Mouse (Mus musculus) adrenal gland, adult 2 months (tissue): Measurements from ENCODE around the gene Wdtc1. TPM values are rescaled to one million over a fixed set of nuclear protein-coding genes. Genes with fewer than 3 reads are reported as not detected.

Experiments used
- DNase-seq: peaks from one replicate; pipeline ENCODE4 v3.0.0; 2021
- long read RNA-seq: library from polyadenylated mRNA; stranded (forward); transcript quantifications from one replicate; pipeline ENCODE4 v2.0.0, GENCODE M21; 2021
- polyA plus RNA-seq: library from polyadenylated mRNA; depleted of rRNA; stranded (reverse); fragments of >200 nt; gene quantifications from 2 replicates; pipeline ENCODE4 v1.2.3, GENCODE M21; 2012; rRNA removed
- total RNA-seq, 2 experiments: library from RNA; stranded (reverse); gene quantifications; 2 replicates each; pipeline ENCODE4 v1.2.3; 2021

Wdtc1 gene
- 10 to 100 TPM; 56.3 to 56.9 TPM for total RNA-seq
- 75.2 and 83.0 TPM in 2 replicates for polyA plus RNA-seq
- long read RNA-seq, full-length matches to known transcripts, result 17 of 45 reads
- long read RNA-seq, partial matches to known transcripts, result 6 of 45 reads
- long read RNA-seq, other reads (novel, unspliced or antisense), result 22 of 45 reads

DNA sequence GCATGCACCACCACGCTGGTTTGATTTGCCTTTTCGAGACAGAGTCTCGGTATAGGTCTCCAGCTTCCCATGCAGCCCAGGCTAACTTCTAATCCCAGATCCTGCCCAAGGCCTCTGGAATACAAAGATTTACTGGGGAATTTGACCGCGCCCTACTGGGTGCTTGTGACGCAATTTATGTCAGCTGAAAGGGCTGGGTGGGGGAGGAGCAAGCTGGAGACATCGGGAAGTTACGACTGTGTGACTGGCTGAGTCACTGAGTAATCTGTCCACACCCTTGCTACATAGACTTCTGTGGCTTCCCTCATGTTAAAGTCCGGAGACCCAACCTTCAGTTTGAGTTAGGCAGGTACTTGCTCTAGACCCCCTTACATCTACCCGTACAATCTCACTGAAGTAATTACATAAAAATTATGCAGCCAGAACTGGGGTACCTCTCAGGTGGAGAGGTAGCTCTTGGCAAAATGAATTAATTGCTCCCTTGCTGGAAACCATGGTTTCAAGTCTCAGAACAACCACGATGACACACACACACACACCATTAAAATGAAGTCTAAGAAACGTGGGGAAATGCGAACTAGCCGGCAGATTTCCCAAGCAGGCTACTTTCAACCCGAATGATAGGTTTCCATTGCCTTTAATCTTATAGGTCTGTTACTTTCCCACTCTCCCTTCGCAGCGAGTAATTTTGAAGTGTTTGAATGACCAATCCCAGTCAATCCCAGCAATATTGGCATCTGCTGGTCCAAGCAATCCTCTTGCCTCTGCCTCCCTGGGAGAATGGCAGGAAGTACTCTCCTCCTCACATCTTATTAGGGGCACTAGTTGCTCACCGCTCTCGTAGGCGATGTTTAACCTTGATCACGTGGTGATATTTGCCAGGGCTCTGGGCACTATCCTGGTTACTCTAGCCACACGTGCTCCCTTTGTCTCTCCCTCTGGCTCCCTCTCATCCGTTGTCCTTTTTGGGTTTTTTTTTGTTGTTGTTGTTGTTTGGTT, at the start of gene Wdtc1:
TSS of gene Wdtc1 (minus strand) at position 115 of the 999 bp plus-strand sequence.
- peak; percentile 67 for DNase-seq

DNA sequence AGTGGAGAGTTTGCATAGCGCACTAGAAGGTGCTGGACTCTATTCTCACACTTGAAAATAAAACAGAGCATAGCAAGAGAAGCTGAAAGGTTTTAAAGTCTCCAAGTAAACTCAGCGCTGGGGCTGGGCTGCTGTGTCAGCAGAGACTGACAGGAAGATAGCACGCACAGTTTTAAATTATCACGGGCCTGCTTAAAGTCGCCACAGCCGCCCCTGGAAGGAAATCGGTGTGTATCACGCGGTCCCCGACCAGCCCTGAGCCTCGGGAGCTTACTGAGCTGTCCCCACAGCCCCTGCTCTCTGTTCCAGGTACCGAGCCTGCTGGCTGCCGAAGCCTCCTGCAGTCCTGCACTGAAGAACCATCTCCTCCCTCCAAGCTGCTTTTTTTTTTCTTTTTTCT, 48.7 kb upstream of the Wdtc1 start:
- DNase-seq, result no peak

DNA sequence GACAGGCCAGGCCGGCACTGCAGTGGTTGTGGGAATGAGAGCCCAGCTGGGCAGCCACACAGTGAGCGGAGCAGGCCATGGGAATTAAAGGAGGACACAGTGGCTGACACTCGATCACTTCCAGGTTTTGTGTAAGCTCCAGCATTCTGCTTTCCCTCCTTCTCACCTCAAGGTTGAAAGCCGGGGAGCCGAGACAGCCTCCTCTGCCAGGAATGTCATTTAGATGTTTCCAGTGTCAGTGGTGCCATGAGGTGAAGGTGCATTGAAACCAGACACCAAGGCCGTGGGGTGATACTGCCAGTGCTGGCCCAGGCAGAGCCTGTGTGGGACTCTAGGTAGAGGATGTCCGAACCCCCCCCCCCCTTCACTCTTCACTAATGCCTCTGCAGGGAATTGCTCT, 46.8 kb upstream of the Wdtc1 start:
- no peak for DNase-seq

DNA sequence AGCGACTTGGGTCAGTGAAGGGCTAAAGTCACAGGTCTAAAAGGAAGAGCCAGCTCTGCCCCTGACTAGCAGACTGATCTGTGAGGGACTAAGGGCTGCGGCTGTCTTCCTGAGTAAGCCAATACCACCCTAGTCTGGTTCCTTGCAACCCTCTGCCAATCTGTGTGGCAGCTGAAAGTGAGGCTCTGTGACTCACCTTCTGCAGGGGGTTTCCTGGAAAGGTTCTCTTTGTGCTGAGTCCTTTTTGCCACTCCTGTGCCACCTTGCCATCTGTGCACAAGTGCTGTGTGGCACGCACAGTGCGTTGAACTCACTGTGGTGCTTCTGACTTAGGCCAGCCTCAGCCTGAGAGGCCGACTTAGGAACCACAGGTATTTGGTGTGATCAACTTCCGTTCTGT, 46.2 kb upstream of the Wdtc1 start:
- no peak for DNase-seq

DNA sequence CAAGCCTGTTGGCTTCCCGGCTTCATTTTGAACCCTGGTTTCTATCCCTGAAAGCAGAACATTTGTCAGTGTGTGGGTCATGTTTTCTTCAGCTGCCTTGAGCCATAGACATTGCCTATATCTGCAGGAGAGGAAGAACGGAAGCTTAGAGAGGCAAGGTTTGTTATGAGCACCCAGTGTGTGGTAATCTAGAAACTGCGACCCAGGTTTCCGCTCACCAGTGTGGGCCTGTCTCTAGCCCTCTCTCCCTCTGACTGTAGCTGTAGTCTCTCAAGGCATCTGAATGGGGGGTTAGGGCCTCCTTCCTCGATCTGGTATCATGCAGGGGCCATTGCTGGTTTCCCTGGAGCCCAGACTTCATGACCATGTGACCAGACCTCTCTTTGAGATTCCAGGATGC, 45.3 kb upstream of the Wdtc1 start:
- DNase-seq, result no peak

DNA sequence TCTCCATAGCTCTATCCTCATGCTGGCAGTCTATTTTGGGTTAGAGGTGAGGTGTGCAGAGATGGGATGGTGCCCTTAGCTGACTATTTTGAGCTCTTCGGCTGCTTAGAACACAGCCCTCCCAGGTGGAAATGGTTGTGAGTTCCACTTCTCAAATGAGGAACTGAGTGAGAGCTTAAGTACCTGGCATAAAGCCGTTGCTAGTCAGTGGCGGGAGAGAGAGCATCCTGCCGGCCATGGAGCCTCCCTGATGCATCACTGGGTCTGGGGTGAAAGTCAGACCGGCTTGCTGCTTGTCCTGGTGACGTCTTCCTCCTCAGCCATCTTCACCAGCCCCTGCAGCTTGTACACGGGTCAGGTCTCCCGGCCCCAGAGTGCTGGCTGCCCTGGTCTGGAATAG, 44.7 kb upstream of the Wdtc1 start:
- no peak for DNase-seq

DNA sequence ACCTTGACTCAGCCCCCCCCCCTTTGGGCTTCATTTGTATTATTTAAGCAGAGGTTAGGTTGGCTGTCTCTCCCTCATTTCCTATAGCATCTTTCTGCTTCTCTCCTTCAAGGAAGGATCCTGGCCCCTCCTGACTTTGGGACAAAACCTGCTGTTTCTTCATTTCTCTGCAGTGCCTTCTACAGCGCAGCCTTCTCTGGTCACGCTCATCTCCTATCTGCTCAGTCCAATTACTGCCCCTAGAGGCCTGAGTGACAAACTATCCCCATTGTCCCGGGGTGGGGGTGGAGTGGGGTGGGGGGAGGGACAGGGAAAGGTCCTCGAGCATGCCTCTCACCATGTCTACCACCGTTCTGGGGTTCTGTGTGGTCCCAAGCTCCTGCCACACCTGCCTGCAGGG, 44.0 kb upstream of the Wdtc1 start:
- no peak for DNase-seq

DNA sequence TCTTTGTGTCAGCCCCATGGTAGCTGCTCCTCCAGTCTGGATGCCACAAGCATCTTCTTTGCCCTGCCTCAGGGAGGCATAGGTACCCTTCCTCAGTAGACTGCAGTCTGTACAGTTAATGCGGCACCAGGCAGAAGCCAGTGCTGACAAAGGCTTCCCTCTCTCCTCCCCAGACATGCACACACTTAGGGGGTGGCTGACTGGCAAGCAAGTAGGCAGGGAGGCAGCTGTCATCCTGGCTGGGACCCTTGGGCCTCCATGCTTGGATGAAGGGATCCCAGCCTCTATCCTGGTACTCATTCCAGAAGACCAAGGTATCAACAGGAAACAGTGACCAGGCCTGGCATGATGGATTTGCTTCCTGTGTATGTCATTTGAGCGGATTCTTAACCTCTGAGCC, 42.8 kb upstream of the Wdtc1 start:
- DNase-seq, result no peak

DNA sequence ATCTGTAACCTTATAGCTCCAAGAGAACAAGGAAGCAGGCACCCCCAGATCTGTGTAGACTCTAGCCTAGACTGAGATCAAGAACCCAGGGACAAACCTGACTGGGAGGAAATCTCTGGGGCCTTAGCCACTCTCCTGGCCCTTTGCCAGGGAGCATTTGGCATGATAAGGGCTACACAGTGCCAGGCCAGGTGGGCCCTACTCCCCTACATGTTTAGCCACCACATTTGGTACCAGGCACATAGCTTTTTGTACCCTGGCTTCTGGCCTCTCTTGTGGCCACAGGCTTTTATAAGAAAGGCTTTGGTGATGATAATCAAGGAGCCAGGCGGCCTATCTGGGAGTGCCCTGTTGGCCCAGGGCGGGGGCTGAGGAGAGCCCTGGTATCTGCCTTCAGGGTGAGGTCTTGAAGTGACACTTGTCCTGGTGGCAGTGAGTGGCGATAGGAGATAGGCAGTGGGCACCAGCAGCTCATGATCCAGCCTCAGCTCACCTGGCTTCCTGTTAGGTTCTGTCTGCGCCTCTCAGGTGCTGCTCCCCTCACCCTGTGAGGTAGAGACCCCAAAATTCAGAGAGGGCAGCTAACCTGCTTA, 41.8 kb upstream of the Wdtc1 start:
- no peak for DNase-seq

DNA sequence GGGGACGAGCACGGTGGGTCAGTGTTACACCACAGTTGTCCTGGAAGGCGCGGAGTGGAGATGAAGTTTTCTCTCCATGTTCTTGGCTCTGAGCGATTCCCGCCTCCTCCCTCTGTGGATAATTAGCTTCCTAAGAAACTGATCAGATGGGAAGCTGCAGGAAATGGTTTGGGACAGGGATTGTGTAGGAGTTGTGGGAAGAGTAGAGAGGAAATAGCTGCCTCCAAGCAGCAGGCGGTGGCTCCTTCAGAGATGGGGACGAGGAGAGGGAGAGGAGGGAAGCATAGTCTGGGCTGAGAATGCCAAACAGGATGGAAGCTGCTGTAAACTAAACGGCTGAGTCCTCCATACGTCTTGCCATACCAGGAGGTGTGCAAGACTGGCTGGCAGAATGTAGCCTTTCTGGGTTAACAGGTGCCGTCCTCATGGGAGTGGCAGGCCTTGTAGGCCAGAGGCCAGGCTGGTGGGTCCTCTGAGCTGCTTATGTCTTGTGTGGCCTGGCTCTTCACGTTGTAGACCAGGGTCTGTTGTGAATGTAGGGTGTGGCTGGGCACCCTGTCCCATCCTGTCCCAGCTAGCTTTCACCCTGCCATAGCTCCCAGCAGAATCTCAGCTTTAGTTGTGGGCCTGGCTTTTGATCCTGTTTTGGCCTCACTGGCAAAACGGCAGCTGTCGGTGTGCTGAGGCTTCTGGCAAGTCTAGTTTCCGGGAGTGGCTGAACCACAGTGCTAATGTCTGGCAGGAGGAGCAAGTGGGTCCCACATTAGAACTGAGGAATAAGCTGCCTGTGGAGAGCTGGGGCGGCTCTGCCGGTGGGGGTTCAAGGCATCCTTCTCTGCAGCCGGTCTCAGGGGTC, 38.1 kb upstream of the Wdtc1 start:
- no peak for DNase-seq

DNA sequence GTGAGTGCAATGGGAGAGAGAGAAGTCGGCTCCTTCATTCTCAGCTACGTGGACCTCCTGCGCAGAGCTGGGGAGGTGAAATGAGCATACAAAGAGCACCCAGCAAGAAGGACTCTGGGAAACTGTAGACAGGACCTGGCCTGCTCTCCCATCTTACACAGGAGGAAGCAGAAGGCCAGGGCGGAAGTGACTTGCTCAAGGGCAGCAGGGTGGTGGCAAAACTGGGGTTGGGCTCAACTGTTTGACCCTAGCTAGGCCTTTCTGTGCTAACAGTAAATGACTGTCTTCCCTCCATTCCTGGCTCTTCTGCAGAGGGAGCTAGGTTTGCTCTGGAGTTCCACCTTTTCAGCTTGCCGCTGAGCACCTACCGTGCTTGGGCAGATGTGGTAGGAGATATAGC, 37.3 kb upstream of the Wdtc1 start:
- no peak for DNase-seq

DNA sequence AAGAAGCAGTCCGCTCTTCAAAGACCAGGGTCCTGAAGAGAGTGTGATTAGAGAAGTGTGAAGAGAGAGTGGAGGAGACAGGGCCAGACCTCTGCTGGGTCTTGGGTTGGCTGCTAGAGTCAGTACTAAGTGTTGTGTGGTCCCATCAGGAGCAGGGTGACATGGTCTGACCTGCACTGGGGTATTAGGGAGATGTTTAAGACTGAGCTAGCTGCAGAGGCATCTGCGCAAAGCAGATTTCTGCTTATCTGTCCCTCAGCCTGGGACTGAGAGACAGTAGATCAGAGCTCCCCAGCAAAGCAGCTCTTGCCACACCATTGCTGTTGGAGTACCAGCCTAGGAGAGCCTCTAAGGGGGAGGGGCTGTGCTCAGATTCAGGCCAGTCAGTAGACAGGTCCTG, 36.8 kb upstream of the Wdtc1 start:
- no peak for DNase-seq

DNA sequence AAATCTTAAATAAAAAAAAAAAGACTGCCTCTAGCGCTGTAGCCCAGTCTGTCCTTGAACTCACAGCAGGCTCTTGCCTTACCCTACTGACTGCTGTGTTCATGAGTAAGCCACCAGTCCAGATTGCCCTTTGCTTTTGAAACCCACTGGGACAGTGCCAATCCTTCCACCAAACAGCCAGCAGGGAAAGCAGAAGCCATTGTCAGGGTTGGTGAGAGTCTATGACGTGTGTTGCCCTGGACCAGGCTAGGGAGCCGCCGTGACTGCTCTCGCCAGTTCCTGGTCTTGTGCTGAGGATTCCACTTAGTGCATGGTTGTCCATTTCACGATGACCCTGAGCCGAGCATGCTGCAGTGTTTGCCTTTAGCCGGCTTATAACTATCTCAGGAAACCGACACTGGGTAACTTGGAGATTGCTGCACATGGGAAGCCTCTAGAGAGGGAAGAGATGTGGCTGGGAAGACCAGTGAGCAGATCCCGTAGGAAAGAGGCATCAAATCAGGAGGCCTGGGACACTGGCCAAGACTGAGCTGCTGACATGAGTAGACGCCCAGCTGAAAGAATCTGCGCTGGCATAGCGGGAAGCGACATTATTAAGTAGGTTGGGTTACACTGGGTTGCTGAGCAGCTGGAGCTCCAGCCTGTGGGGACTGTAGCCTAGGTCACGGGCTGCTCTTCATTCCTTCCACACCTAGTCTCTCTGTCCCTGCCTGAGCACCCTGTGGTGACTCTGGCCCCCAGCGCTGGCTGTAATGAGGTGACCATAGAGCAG, 35.7 kb upstream of the Wdtc1 start:
- DNase-seq, result peak; percentile 93

DNA sequence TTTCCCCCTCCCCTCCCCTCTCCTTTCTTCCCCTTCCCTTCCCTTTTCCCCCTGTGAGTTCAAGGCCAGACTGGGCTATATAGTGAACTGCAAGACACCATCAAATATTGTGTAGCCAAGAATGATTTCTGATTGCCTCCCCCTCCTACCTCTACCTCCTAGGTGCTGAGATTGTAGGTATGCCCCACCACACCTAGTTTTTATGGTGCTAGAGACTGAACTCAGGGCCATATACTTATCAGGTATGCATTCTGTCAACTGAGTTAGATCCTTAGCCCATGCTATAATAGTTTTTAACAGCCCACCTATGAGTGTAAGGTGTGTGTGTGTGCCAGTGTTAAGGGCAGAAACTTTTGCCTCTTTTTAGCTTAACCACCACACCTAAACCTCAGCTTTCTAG, 33.8 kb upstream of the Wdtc1 start:
- no peak for DNase-seq

DNA sequence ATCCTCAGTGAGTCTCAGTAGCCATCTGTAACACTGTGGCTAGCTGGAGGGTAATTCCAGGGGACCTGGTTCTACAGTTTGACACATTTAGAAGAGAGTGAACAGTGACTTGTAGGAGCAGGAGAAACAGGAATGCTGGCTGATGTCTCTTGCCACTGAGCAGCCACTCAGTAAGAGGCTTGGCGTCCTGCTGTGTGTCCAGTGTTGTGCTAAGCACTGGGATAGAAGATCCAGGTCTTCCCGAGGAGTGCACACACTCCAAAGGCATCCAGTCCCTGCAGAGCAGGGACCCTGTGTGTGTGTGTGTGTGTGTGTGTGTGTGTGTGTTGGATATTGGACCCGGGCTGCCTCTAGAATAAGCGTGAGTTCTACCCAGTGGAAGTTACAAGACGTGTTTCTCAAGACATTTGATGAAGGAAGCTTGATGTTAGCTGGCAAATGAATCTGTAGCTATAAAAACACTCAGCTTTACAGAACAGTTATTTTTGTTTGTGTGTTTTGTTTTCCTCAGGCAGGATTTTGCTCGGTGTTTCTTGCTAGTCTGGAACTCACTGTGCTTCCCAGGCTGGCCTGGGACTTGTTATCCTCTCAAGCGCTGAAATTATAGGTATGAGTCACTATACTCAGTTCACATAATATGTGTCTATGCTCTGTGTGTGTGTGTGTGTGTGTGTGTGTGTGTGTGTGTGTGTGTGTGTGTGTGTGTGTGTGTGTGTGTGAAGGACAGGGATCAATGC, 32.9 kb upstream of the Wdtc1 start:
- DNase-seq, result no peak

DNA sequence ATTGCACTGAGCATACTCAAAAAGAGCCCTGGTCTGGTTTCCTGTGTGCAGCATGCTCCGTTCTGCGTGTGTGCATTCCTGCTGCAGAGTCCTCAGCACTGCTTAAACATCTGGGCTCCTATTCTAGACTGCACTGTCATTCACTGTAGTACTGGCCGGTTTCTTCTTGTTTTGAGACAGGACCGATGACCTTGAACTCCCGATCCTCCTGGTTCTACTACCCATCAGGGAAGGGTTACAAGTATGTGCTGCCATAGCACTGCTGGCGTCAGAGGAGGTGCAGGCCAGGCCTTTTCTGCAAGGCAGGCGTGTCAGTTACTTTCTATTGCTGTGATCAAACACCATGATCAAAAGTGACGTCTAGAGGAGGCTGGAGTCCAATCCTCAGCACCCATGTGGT, 27.9 kb upstream of the Wdtc1 start:
- DNase-seq, result no peak

DNA sequence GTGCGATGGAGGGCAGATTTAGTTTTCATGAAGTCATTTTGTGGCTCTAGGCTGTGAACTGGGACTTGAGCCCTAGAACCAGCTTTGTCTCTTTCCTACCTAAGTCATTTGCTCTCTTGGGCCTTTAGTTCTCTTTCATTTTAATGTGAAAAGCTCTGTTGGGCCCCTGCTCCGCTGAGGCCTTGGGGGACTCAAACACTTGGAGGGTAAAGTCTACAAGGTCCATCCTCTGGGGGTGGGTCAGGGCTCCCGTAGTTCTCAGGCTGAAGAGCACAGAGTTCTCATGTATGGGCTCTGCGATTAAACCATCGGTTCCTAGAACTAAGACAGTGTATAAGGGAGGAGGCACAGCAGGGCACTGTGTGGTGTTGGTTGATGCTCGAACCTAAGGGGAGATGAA, 27.3 kb upstream of the Wdtc1 start:
- DNase-seq, result no peak

DNA sequence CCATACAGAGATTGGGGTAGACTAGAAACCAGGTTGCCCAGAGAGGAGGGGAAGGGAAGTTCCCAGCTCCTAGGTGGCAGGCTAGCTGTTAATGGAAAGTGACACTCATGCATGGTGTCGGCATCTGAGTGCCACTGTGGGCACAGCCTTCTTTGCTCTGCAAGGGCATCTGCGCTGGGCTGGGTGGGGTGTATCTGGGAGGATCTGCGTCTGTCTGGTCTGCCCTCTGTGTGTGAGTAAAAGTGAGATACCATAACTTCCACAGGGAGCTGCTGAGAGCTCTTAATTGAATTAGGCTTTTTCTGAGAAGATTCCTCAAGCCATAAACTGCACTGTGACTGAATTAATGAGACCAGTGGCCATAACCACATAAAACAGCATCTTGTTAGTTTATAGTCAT, 26.6 kb upstream of the Wdtc1 start:
- no peak for DNase-seq

DNA sequence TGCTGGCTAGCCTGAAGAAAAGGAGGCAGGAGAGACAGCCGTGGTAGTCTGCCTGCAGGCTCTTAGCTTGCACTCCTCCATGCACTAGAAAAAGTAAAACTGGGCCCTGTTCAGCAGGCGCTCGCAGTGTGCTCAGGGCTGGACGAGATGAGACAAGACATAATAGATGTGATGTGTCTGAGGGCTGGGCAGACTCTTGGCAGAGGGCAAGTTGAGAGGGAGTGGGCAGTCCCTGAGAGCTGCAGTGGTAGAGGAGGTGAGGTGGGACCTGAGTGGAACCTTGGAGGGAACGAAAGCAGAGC, 25.7 kb upstream of the Wdtc1 start:
- DNase-seq, result peak; percentile 48

DNA sequence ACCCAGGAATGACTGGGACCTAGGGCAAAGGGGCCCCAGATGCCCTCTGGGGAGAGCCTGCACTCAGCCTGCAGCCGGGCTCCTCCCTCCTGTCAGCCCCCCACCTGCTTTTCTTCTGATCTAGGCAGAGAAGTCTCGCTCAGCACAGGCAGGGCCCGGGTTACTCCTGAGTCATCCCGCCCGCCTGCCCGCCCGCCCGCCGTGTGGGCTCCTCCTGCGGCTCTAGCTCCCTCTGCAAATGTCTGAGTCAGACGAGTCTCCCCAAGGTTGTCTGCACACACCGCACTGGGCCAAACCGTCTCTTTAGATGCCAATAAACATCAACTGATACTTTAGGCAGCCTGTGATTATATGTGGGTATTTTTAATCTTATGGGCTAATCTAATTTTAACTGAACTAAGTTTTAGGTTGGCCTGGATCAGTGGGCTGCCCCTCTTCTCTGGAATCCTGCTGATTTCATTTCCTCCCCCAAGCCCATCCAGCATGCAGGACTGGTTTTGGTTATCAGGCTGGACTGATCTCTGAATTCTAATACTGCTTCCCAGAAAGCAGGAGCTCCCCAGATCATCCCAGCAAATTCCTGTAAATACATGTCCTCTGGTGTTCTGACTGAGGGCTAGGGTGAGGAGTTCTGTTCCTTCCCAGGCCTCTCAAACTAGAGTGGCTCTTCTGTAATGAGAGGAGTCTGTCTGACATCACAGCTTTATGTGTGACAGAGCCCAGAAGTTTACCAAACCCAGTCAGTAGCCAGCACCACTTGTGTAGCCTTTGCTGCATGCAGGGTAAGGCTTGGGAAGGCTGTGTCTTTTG, 25.2 kb upstream of the Wdtc1 start:
- peak; percentile 88 for DNase-seq
